Mouse (Mus musculus): ENCODE data around the gene Arhgef16.

DNA sequence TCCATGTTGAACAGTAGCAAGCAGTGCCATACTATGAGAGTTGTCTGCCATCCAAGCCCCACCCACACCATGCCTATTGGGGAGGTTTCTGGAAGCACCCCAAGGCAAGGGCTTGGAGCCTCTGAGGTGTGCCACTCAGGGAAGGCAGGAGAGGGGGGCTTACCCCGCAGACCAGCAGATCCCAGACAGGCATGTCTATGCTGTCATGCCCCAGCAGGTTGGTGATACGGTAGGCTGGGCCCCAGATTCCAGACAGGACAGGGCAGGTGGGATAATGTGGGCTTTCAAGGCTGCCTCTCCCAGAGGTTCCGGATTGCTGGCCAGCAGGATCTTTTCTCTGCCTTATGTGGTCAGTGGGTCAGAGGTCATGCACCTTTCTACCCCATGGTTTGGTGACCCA lies 65.5 kb downstream of the Arhgef16 start:
- TF ChIP-seq POLR2A (IDR thresholded peaks at IDR 0.05; ENCODE audit: low read depth, low read length) = no peak
- no peak for TF ChIP-seq POLR2AphosphoS2 (IDR thresholded peaks at IDR 0.05; ENCODE audit: low read depth, low read length)
- TF ChIP-seq ETS1 (conservative IDR thresholded peaks at IDR 0.05; ENCODE audit: low read depth, low read length) = no peak
